Mouse (Mus musculus): Measurements from ENCODE around the gene Il3. TPM values are rescaled to one million over a fixed set of nuclear protein-coding genes. Genes with fewer than 3 reads are reported as not detected.

The Il3 gene
- polyA plus RNA-seq, 1 experiment: not detected

DNA sequence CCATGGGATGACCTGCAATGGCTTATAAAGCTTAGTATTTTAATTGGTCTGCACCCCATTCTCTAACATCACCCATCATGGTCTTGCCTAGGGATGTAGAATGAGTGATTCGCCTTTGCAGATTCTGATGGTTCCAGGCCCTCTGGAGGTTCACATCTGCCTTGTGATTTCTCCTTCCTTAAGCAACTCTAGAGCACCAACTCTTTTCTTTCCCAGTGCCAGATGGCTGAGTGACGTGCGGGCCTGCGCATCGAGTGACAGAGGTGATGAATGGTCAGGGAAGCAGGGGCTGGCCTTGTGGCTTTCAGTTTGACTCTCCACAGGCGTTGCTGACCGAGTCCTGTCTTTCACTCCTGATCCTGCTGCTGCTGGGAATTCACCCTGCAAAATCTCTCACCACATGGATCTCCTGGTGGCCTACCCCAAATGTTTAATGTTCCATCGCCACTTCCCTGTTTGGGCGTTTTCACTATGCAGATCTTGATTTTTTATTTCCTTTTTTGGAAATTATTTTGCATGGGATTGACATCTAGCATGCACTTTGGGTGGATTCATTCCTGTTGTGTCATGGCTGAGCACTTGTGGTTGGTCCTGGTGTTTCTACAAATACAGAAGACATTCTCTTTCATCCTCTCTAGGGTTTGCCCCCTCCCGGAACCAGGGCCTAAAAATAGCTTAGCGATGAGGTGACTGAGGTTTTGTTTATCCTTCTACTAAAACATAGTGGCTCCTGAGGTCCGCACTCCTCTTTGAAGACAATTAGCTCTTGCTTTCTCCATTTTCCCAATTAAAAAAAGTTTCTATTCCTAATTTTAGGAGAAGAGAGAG, 27.1 kb upstream of the Il3 start:
- WGBS: 85% methylated on average over 12 of the region's 12 CpGs
- Histone ChIP-seq H3K4me1 (ENCODE audit: control insufficient read depth, insufficient read depth, low read length) (no peaks in the 10 kb centered on the region), H3K27ac (ENCODE audit: insufficient read depth, low read depth, low read length) (no peak overlapping the region), H3K4me3 (ENCODE audit: insufficient read depth, low read depth, low read length) (no peak overlapping the region)
- TF ChIP-seq CTCF (IDR thresholded peaks at IDR 0.05; ENCODE audit: insufficient read depth, low read depth, low read length): no peak
- no peak for TF ChIP-seq POLR2A (IDR thresholded peaks at IDR 0.05; ENCODE audit: insufficient read depth, low read depth, low read length)

- H3K27ac ChIP-seq (ENCODE audit: insufficient read depth, low read depth, low read length): no peak overlapping the region
- no peak overlapping the region for H3K4me3 ChIP-seq (ENCODE audit: insufficient read depth, low read depth, low read length)
- no peak for TF ChIP-seq CTCF (IDR thresholded peaks at IDR 0.05; ENCODE audit: insufficient read depth, low read depth, low read length)
- TF ChIP-seq POLR2A (IDR thresholded peaks at IDR 0.05; ENCODE audit: insufficient read depth, low read depth, low read length): no peak
- H3K4me1 ChIP-seq (ENCODE audit: control insufficient read depth, insufficient read depth, low read length): no peaks in the 10 kb centered on the region
- 91% methylated on average over 2 of the region's 2 CpGs for WGBS
Observed at GRCm38 (mm10) chr11:54292163-54292562, 25.1 kb upstream of the Il3 start.

- TF ChIP-seq CTCF (IDR thresholded peaks at IDR 0.05; ENCODE audit: insufficient read depth, low read depth, low read length): no peak
- TF ChIP-seq POLR2A (IDR thresholded peaks at IDR 0.05; ENCODE audit: insufficient read depth, low read depth, low read length): no peak
- no peak overlapping the region for H3K4me3 ChIP-seq (ENCODE audit: insufficient read depth, low read depth, low read length)
- H3K4me1 ChIP-seq (ENCODE audit: control insufficient read depth, insufficient read depth, low read length): no peaks in the 10 kb centered on the region
- WGBS: 89% methylated on average over 8 of the region's 8 CpGs
- H3K27ac ChIP-seq (ENCODE audit: insufficient read depth, low read depth, low read length): no peak overlapping the region
Observed at GRCm38 (mm10) chr11:54287821-54288453, 20.9 kb upstream of the Il3 start.

- WGBS: 88% methylated on average over 5 of the region's 5 CpGs
- no peaks in the 10 kb centered on the region for H3K4me1 ChIP-seq (ENCODE audit: control insufficient read depth, insufficient read depth, low read length)
- H3K4me3 ChIP-seq (ENCODE audit: insufficient read depth, low read depth, low read length): no peak overlapping the region
- TF ChIP-seq POLR2A (IDR thresholded peaks at IDR 0.05; ENCODE audit: insufficient read depth, low read depth, low read length) (no peak), CTCF (IDR thresholded peaks at IDR 0.05; ENCODE audit: insufficient read depth, low read depth, low read length) (no peak)
- no peak overlapping the region for H3K27ac ChIP-seq (ENCODE audit: insufficient read depth, low read depth, low read length)
Observed at GRCm38 (mm10) chr11:54271437-54271949, 4.4 kb upstream of the Il3 start.

DNA sequence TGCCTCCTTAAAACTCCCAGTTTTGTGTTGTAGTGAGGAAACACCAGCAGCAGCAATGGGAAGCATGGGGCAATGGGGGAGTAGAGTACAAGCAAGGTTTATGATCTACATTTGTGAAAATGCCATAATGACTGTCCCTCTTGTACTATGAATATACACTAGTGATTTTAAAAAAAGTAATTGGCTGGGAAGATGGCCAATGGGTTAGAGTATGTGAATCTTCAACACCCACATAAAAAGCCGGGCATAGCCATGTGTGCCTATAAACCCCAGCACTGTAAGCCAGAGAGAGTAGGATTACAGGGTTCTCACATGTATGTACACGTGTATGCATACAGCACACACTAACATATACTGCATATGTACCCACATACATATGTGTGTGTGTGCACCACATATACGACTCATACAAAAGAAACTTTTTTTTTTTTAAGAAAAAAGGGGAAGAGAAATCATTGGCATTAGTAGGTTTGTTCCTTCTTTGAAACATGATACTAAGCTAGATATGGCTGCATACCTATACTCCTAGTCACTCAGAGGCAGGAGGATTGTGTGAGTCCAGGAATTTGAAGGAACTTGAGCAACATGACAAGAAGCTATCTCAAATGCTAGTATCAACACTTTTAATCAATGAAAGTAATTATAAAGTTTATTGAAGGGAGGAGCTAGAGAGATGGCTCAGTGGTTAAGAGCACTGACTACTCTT, 2.3 kb upstream of the Il3 start:
- WGBS: 84% methylated on average over 3 of the region's 3 CpGs
- Histone ChIP-seq H3K4me1 (ENCODE audit: control insufficient read depth, insufficient read depth, low read length) (no peaks in the 10 kb centered on the region), H3K4me3 (ENCODE audit: insufficient read depth, low read depth, low read length) (no peak overlapping the region), H3K27ac (ENCODE audit: insufficient read depth, low read depth, low read length) (no peak overlapping the region)
- TF ChIP-seq CTCF (IDR thresholded peaks at IDR 0.05; ENCODE audit: insufficient read depth, low read depth, low read length): no peak
- TF ChIP-seq POLR2A (IDR thresholded peaks at IDR 0.05; ENCODE audit: insufficient read depth, low read depth, low read length): no peak

- WGBS: 71% methylated on average over 2 of the region's 2 CpGs
- H3K4me1 ChIP-seq (ENCODE audit: control insufficient read depth, insufficient read depth, low read length): no peaks in the 10 kb centered on the region
- TF ChIP-seq POLR2A (IDR thresholded peaks at IDR 0.05; ENCODE audit: insufficient read depth, low read depth, low read length): no peak
- no peak for TF ChIP-seq CTCF (IDR thresholded peaks at IDR 0.05; ENCODE audit: insufficient read depth, low read depth, low read length)
Observed at GRCm38 (mm10) chr11:54264542-54264941, 2.5 kb downstream of the Il3 start.

DNA sequence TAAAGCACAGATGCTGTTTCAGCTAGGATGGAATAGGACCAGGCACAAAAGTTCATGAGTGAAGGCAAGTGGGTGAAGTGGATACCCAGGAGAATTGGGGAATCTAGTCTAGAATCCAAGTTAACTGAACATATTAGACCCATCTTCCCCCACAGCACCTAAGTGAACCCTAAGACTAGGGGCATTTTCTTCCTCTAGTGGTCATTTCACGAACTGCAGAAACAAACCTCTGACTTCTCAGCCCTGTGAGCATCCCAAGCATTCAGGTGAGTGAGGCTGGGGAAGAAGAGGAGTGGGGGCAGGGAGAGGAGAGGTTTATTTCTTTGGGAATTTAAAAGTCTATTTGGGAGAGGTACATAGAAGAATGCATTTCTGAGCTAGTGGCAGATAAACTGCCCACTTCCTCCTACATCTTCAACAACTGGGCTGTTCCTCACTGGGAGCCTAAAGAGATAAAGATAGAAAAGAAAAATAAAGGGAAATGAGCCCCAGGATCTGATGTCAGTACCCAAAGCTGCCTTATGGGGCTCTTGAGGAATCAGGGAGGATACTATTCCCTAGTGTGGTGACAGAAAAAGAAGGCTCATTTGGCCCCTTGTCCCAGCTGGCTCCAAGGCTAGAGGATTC, 3.6 kb downstream of the Il3 start:
- Histone ChIP-seq H3K4me3 (ENCODE audit: insufficient read depth, low read depth, low read length) (no peak overlapping the region), H3K27ac (ENCODE audit: insufficient read depth, low read depth, low read length) (no peak overlapping the region), H3K4me1 (ENCODE audit: control insufficient read depth, insufficient read depth, low read length) (no peaks in the 10 kb centered on the region)
- TF ChIP-seq CTCF (IDR thresholded peaks at IDR 0.05; ENCODE audit: insufficient read depth, low read depth, low read length) (no peak), POLR2A (IDR thresholded peaks at IDR 0.05; ENCODE audit: insufficient read depth, low read depth, low read length) (no peak)
- WGBS: 22% methylated on average over 1 of the region's 1 CpGs

More at GRCm38 (mm10) chr11:54264542-54264941, 2.5 kb downstream of the Il3 start:
- Histone ChIP-seq H3K27ac (ENCODE audit: insufficient read depth, low read depth, low read length) (no peak overlapping the region), H3K4me3 (ENCODE audit: insufficient read depth, low read depth, low read length) (no peak overlapping the region)

DNA sequence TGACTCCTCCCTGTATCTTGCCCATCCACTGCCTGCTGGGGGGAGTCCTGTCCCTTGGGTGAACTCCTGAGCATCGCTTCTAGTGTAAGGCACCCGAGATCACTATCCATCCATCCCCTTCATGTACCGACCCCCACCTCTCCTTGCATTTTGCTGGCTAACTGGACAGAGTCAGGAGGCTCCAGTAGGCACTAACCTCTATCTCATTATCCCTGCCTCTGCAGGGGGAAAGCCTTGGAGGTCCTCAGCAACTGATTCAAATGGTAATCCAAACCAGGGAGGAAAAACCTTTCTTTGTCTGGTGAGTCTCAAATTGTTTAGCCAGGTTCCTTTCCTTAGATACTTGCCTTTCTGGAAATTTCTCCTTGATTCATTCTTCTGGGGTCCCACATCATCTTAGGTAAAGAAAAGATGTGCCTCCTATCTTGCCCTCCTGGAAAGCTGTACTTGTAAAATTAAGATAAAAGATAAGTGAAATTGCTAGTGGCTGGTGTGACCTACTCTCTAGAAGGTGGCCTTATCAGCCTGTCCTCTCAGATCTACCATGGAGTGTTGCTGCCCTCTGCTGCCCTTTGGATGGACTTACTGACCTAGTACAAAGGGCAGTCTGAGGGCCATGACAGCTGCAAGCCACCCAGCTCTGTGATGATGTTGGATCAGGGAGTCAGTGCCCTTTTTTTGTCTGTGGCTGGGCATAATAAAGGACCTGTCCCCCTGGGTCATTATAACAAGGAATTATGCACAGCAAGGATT, 10.3 kb downstream of the Il3 start:
- Histone ChIP-seq H3K4me1 (ENCODE audit: control insufficient read depth, insufficient read depth, low read length) (no peaks in the 10 kb centered on the region), H3K27ac (ENCODE audit: insufficient read depth, low read depth, low read length) (no peak overlapping the region), H3K4me3 (ENCODE audit: insufficient read depth, low read depth, low read length) (no peak overlapping the region)
- no peak for TF ChIP-seq POLR2A (IDR thresholded peaks at IDR 0.05; ENCODE audit: insufficient read depth, low read depth, low read length)
- TF ChIP-seq CTCF (IDR thresholded peaks at IDR 0.05; ENCODE audit: insufficient read depth, low read depth, low read length): no peak
- WGBS: 68% methylated on average over 3 of the region's 3 CpGs

All from olfactory bulb, adult 2 months (tissue).